Comparison of ENCODE assay signal across 7 mouse cellular contexts in genomic region chr7:28208988-28209508, GRCm38 (mm10). TPM values are rescaled to one million over a fixed set of nuclear protein-coding genes. Genes with fewer than 3 reads are reported as not detected.
A peak's percentile ranks its signal among the peaks of the same experiment; 100 is the strongest.
DNase-seq lines count a peak whose midpoint lies in the region; ATAC-seq lines count a peak whose summit lies in the region.

No protein-coding gene starts in this region.

- WGBS in intestine, embryonic 16.5 days = 47% methylated on average over 19 of the region's 19 CpGs

- H3K9ac ChIP-seq in intestine, embryonic 16.5 days (ENCODE audit: low read depth, low read length) = peak overlapping the region; percentile 58

- intact Hi-C loops in left cerebral cortex, postnatal 25 days (cut with DNase I) = no loop called here

- peak overlapping the region; percentile 50 for H3K4me2 ChIP-seq in intestine, embryonic 16.5 days (ENCODE audit: low read depth, low read length)

- H3K9me3 ChIP-seq in intestine, embryonic 16.5 days (ENCODE audit: control insufficient read depth, low read length) = no peaks in the 10 kb centered on the region

- DNase-seq in adrenal gland, postnatal 10 days = peak; percentile 78
- peak; percentile 39 for DNase-seq in embryo, embryonic 9.5 days (ENCODE audit: extremely low spot score)
- peak; percentile 77 to 88 for DNase-seq in left cerebral cortex, postnatal 25 days (ENCODE audit: low spot score in 2 of 2)
- peak; percentile 69 to 76 for DNase-seq in right cerebral cortex, postnatal 36 days (ENCODE audit: low spot score in 2 of 2)

- peak; percentile 91 for ATAC-seq in granulocyte monocyte progenitor cell, adult 5-6 weeks (replicated peaks; ENCODE audit: poor library complexity, severe bottlenecking)
- ATAC-seq in intestine, embryonic 16.5 days = peak; percentile 85
- ATAC-seq in megakaryocyte-erythroid progenitor cell, adult 5-6 weeks (replicated peaks; ENCODE audit: low FRiP score, low TSS enrichment, poor library complexity, severe bottlenecking) = 0 out of 2 replicates have a peak, but pooled peaks have one; percentile 34

- peak overlapping the region; percentile 33 for H3K4me3 ChIP-seq in intestine, embryonic 16.5 days (ENCODE audit: low read length)

- H3K36me3 ChIP-seq in intestine, embryonic 16.5 days (ENCODE audit: control insufficient read depth, insufficient read depth, low read length) = no peaks in the 10 kb centered on the region

- no peaks in the 10 kb centered on the region for H3K4me1 ChIP-seq in intestine, embryonic 16.5 days (ENCODE audit: control insufficient read depth, insufficient read depth, low read length)

- H3K27ac ChIP-seq in intestine, embryonic 16.5 days (ENCODE audit: low read length) = peak overlapping the region; percentile 20; the same call in 1 of the 2 replicates

- H3K27me3 ChIP-seq in intestine, embryonic 16.5 days (replicated peaks; ENCODE audit: control insufficient read depth, insufficient read depth, low read length) = no peaks in the 10 kb centered on the region

RNA-seq across cellular contexts. Expression of gene Dyrk1b, which starts 29.8 kb away (rescaled TPM):
- total RNA-seq in adrenal gland, postnatal 10 days (2021) = 10 to 100 TPM; 35.6 to 48.1 TPM
- total RNA-seq in granulocyte monocyte progenitor cell, adult 5-6 weeks (2014; fragmentation: Nextera tagmentation) = 1.2 and 4.1 TPM in 2 replicates
- total RNA-seq in granulocyte monocyte progenitor cell, adult 5-6 weeks (2017) = 2.3 and 3.2 TPM in 2 replicates
- polyA plus RNA-seq in intestine, embryonic 16.5 days (2015; fragmentation: Nextera tagmentation; extraction: Ambion mirVana) = 5.0 and 6.1 TPM in 2 replicates
- 10 to 100 TPM; 44.2 to 47.0 TPM for total RNA-seq in left cerebral cortex, postnatal 25 days (2021)
- total RNA-seq in megakaryocyte-erythroid progenitor cell, adult 5-6 weeks (2014; fragmentation: Nextera tagmentation) = 8.4 and 8.7 TPM in 2 replicates
- 2.6 and 3.1 TPM in 2 replicates for total RNA-seq in megakaryocyte-erythroid progenitor cell, adult 5-6 weeks (2017)

RNA-seq across cellular contexts. Expression of gene Fbl, which starts 39.5 kb away (rescaled TPM):
- total RNA-seq in adrenal gland, postnatal 10 days (2021) = 10 to 100 TPM; 84.3 to 96.3 TPM
- total RNA-seq in granulocyte monocyte progenitor cell, adult 5-6 weeks (2014; fragmentation: Nextera tagmentation) = 226 and 268 TPM in 2 replicates
- total RNA-seq in granulocyte monocyte progenitor cell, adult 5-6 weeks (2017) = 234 and 267 TPM in 2 replicates
- polyA plus RNA-seq in intestine, embryonic 16.5 days (2015; fragmentation: Nextera tagmentation; extraction: Ambion mirVana) = 90.2 and 93.9 TPM in 2 replicates
- 10 to 100 TPM; 51.5 to 55.3 TPM for total RNA-seq in left cerebral cortex, postnatal 25 days (2021)
- total RNA-seq in megakaryocyte-erythroid progenitor cell, adult 5-6 weeks (2014; fragmentation: Nextera tagmentation) = 328 and 406 TPM in 2 replicates
- total RNA-seq in megakaryocyte-erythroid progenitor cell, adult 5-6 weeks (2017) = 265 and 312 TPM in 2 replicates

RNA-seq across cellular contexts. Expression of gene Eid2, which starts 58.6 kb away (rescaled TPM):
- total RNA-seq in adrenal gland, postnatal 10 days (2021) = 10 to 100 TPM; 22.8 to 34.9 TPM
- 1.2 and 2.3 TPM in 2 replicates for total RNA-seq in granulocyte monocyte progenitor cell, adult 5-6 weeks (2014; fragmentation: Nextera tagmentation)
- 2.0 and 2.8 TPM in 2 replicates for total RNA-seq in granulocyte monocyte progenitor cell, adult 5-6 weeks (2017)
- polyA plus RNA-seq in intestine, embryonic 16.5 days (2015; fragmentation: Nextera tagmentation; extraction: Ambion mirVana) = 0.77 and 0.98 TPM in 2 replicates
- total RNA-seq in left cerebral cortex, postnatal 25 days (2021) = 10 to 100 TPM; 58.4 to 61.2 TPM
- total RNA-seq in megakaryocyte-erythroid progenitor cell, adult 5-6 weeks (2014; fragmentation: Nextera tagmentation) = 2.2 and 4.2 TPM in 2 replicates
- 2.0 and 2.9 TPM in 2 replicates for total RNA-seq in megakaryocyte-erythroid progenitor cell, adult 5-6 weeks (2017)

Comparison
In these comparisons a context has a peak if more than half of its experiments do, and no peak if none do; other contexts are left out.
1. Peak in every context shown above with its lines: DNase-seq, ATAC-seq, H3K4me3 ChIP-seq and H3K27ac ChIP-seq.
2. ATAC-seq: peak in every context shown above with its lines; median percentile 91 in granulocyte monocyte progenitor cell, adult 5-6 weeks; 85 in intestine, embryonic 16.5 days; 34 in megakaryocyte-erythroid progenitor cell, adult 5-6 weeks.
3. RNA of gene Eid2, which starts 58.6 kb away (total RNA-seq): 58.4 to 61.2 TPM in left cerebral cortex, postnatal 25 days and 22.8 to 34.9 TPM in adrenal gland, postnatal 10 days; 2.0 to 4.2 TPM in megakaryocyte-erythroid progenitor cell, adult 5-6 weeks and 1.2 to 2.8 TPM in granulocyte monocyte progenitor cell, adult 5-6 weeks; every median in the first group is over 4 times any median in the second.